Mouse (Mus musculus) R1 (cell line): ENCODE results near the gene Prmt6.

Source experiments
- DNase-seq: peaks from one replicate; pipeline ENCODE4 v3.0.0-alpha.2; 2018; ENCODE audit warnings: low read depth, low spot score

Prmt6 gene

DNA sequence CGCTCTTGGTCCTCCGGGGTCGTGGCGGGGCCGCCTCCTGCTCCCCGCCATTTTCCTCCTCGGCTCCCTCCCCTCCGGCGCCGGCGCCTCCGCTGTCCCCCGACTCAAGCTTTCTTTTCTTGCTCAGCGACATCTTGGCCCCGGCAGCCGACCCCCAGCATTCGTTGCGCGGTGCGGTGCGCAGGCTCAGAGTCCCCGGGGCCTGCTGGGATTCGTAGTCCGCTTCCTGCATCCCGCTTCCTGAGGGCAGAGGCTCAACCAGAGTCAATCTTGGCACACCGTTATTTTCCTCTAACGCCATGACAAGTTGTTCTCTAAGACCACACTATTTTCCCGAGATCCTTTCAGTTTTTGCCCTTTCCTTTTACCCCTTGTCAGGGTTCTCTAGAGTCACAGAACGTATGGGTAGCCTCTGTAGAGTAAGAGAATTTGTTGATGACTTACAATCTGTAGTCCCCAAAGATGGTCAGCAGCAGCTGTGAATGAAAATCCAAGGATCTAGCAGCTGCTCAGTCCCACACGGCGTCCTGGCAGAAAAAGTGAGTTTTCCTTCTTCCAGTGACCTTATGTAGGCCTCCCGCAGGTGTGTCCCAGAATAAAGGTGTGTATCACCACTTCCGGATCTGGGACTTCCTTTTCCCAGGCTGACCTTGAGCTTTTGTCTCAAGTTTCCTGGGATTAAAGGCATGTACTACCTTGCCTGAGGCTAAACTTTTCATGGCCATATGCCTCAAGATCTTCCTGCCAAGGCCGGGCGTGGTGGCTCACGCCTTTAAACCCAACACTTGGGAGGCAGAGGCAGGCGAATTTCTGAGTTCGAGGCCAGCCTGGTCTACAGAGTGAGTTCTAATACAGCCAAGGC lies at the start of gene Prmt6:
Gene Prmt6 (minus strand): TSS at position 160 of the 862 bp plus-strand sequence.
- peak; percentile 93 for DNase-seq

DNA sequence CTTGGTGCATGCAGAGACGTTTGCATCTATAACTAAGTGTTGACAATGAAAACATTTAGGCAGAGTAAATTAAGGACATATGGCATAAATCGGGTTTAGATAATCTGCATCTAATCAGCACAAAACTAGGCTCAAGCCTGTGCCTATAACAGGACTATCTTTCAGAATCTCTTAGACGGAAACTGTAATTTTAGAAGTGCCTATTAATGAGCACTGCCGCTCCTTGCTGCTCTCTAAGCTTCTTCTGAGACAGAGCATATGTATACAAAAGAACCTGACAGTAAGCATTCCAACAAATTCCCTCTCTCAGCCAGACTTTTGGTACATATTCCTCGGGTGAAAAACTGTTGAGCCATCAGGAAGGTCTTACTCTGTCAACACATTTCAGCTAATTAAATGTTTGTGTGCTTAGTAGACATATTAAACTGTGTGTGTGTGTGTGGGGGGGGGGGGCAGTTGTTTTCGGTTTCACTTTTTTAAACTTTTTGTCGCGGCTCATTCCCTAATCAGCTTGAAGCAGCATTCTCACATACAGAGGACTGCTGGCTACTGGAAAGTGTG lies 39.8 kb upstream of the Prmt6 start:
- DNase-seq = no peak

DNA sequence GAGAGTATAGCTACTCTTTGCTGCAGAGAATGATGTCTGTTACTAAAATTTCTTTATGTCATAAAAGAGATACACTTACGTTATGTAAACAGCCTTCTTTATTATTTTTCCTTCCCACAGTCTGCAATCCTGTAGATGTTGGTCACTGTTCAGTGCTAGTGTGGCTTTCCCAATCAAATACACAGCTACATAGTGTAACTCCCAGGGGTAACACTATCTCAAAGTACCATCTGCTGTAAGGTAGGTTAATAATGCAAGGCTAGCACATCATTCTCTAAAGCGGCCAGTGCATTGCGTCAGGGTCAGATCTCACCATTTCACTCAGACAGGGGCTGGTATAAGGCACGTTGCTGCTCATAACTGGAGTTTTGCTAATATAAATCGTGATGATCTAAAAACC lies 31.9 kb upstream of the Prmt6 start:
- no peak for DNase-seq

DNA sequence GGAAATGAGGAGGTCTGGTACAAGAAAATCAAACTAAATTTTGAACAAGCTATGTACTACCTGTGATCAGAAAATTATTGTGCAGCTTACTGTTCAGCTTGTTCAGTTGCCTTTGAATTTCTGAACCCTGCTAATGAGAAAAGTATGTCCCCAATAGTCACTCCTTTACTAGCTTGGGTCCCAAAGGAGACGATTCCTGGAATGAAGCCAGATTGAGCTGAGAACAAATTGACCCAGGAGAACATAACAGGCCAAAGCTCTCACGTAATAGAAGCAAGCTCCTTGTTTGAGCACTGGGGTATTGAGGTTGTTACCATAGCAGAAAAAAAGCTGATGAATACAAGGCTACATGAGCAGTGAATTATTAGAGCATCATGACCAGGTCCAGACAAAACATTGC lies 17.0 kb upstream of the Prmt6 start:
- DNase-seq = no peak

DNA sequence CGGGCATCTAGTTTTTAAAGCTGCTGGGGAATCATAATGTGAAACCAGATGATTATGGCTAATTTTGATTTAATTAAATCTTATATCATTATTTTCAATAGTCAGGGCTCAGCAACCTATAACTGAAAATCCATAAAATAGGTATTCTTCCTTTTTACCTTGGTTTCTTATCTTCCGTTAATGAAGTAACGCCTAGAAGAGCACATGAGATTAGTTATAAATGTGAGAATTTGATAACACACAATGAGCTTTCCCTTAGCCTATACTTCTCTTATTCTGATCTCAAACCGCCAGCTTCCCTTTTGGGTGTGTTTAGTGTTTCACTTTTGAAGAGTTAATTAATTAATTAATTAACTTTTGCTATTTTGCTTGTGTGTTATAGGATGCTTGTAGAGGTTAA lies 2.3 kb upstream of the Prmt6 start:
- DNase-seq = no peak

DNA sequence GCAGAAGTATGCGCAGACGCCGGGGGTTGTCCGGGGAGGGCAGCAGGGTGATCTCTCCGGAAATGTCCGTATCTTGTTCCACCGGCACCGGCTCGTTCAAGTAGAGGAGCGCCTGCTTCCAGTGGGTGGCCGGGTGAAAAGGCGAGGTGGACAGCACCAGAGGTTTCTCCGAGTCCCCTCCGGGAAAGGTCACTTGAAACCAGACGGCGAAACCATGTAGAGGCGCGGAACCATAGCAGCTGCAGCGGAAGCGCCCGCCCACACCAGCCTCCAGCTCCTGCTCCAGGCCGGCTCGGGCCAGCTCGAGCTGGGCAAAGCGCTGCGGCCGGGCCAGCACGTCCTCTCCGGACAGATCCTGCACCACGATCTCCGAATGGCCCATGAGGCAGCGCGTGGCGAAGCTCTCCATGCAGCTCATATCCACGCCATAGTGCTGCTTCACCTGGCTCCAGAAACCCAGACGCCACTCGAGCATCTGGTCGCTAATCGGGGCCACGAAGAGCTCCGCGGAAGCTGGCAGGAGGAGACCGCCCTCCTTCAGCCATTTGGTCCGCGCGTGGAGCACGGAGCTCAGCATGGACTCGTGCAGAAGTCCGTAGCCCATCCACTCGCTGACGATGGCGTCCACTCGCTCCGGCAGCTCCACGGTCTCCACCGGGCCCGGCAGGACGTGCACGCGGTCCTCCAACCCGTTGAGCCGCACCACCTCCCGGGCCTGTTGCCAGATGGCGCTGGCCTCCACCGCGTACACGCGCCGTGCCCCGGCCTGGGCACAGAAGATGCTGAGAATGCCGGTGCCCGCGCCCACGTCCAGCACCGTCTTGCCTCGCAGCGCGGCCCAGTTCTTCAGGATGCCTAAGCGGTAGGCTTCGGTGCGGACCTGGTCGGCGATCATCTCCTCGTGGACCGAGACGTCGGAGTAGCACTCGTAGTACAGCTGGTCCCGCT lies 633 bp downstream of the Prmt6 start:
- DNase-seq = peak; percentile 55

DNA sequence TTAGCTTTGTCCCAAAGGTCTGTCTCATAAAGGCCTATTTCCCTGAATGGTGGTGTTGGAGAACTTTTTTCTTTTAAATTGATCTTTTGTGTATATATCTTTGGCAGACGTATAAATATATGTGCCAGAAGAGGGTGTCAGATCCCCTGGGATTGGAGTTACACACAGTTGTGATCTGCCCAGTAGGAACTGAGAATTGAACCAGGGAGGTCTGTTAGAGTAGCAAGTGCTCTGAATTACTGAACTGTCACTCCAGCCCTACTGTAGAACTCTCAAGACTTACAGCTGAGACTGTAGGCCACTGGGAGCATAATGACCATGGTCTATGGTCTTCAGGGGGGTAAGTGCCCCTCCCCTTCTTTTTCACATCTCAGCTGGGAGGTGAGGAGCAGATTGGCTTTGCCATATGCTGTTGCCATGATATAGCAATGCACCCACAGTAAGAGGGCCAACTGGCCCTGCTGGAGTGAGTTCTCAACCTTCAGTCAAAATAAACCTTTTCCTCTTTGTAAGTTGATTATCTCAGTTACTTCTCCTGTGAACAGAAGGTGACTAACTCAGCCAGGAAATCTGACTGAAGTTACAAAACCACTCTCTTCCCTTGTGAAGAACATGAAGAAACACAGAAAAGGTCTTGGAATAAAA lies 13.9 kb downstream of the Prmt6 start:
- DNase-seq = no peak
